Mouse (Mus musculus) cerebellum, adult 11-12 months (tissue): ENCODE results near the gene Mapre3.

Experiments
- DNase-seq: peaks from one replicate; pipeline ENCODE4 v3.0.0; 2022

The Mapre3 gene

GRCm38 (mm10) chr5:30887331-30887761, 72.9 kb downstream of the Mapre3 start:
- DNase-seq = peak; percentile 88

- DNase-seq = peak; percentile 91
Observed at GRCm38 (mm10) chr5:30887858-30888336, 73.5 kb downstream of the Mapre3 start.

GRCm38 (mm10) chr5:30888337-30889087, 74.1 kb downstream of the Mapre3 start, which contains the start of gene Agbl5:
Gene Agbl5 (plus strand): TSS chr5:30888694.
- DNase-seq = peak; percentile 94

- DNase-seq = no peak
Observed at GRCm38 (mm10) chr5:30889088-30889754, 74.8 kb downstream of the Mapre3 start.

GRCm38 (mm10) chr5:30890375-30890774, 75.9 kb downstream of the Mapre3 start:
- no peak for DNase-seq

GRCm38 (mm10) chr5:30901860-30902259, 87.4 kb downstream of the Mapre3 start:
- DNase-seq = no peak

GRCm38 (mm10) chr5:30907413-30908059, 93.1 kb downstream of the Mapre3 start, which contains the start of gene Ost4:
Gene Ost4 (minus strand): TSS chr5:30907788.
- DNase-seq = peak; percentile 91

GRCm38 (mm10) chr5:30908426-30909299, 94.2 kb downstream of the Mapre3 start:
- no peak for DNase-seq

GRCm38 (mm10) chr5:30909300-30909659, 94.8 kb downstream of the Mapre3 start:
- no peak for DNase-seq

GRCm38 (mm10) chr5:30909863-30910262, 95.4 kb downstream of the Mapre3 start:
- DNase-seq = no peak

- DNase-seq = no peak
Observed at GRCm38 (mm10) chr5:30910481-30910880, 96.0 kb downstream of the Mapre3 start.

GRCm38 (mm10) chr5:30912156-30912555, 97.7 kb downstream of the Mapre3 start:
- no peak for DNase-seq

- no peak for DNase-seq
Observed at GRCm38 (mm10) chr5:30913060-30913841, 98.8 kb downstream of the Mapre3 start, which contains the start of gene Emilin1. Gene Emilin1 (plus strand): TSS chr5:30913402.

GRCm38 (mm10) chr5:30914101-30914635, 99.7 kb downstream of the Mapre3 start:
- DNase-seq = no peak

- DNase-seq = peak; percentile 53
Observed at GRCm38 (mm10) chr5:30914849-30915248, 100.4 kb downstream of the Mapre3 start.

GRCm38 (mm10) chr5:30915456-30915855, 101.0 kb downstream of the Mapre3 start:
- peak; percentile 62 for DNase-seq
